Mouse (Mus musculus): Measurements from ENCODE around the gene Dbil5.

The Dbil5 gene

DNA sequence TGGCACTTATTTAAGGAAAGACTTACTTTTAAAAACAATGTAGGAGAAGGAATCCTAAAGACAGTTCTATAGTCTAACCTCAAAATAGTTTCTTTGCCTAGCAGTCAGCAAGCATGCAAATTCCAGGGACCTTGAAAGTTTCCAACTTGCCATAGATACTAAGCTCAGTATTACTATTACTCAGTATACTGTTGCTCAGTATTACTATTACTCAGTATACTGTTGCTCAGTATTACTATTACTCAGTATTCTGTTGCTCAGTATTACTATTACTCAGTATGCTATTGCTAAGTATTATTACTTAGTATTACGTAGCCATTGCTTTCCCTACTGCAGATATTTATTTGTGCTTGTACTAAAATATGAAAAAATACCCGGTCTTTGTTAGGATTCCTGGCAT is 22.3 kb downstream of the Dbil5 start:
- DNase-seq, result no peak

DNA sequence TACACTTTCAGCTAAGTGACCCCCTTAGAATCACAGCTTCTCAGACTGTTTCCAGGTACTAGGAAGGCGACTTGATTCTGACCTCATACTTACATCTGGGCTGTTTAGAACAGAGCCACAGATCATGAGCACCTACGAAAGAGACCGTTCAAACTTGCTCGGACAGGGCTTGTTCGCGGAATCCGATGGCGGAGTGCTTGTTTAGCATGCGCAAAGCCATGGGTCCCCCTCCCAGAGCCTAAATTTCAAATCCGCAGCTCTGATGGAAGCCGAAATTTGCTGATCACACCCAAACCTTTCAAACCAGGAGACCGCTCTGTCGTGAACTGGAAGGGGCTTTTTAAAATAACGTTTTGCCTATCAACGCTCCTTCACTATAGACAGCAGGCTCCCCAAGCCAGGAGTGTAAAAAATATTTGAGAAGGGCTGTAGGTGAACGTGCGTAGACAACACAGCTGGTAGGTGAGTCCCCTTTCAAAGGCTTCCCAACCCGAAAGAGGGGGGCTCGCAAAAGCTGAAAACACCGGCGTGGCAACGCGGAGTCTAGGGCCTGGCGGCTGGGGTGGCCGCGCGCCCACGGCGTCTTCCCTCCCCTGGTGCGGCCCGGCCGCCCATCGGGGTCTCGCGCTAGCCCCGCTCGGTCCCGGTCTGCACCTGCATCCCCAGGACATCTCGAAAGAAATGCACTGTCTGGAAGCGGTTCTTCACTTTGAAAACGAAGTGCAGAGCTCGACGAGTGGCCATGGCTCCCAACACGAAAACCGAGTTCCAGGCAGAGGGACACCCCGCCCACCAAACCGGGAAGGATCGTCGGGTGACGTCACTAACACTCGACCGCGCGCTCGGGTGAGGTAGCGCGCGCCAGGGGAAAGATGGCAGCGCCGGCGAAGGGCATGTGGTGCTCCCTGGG is 25.7 kb downstream of the Dbil5 start, which contains the start of the genes Mrm3 and Glod4:
Gene Mrm3 (plus strand): TSS at position 815 of the 910 bp plus-strand sequence.
Gene Glod4 (minus strand): TSS at position 825 of the 910 bp plus-strand sequence.
- peak; percentile 90 for DNase-seq

DNA sequence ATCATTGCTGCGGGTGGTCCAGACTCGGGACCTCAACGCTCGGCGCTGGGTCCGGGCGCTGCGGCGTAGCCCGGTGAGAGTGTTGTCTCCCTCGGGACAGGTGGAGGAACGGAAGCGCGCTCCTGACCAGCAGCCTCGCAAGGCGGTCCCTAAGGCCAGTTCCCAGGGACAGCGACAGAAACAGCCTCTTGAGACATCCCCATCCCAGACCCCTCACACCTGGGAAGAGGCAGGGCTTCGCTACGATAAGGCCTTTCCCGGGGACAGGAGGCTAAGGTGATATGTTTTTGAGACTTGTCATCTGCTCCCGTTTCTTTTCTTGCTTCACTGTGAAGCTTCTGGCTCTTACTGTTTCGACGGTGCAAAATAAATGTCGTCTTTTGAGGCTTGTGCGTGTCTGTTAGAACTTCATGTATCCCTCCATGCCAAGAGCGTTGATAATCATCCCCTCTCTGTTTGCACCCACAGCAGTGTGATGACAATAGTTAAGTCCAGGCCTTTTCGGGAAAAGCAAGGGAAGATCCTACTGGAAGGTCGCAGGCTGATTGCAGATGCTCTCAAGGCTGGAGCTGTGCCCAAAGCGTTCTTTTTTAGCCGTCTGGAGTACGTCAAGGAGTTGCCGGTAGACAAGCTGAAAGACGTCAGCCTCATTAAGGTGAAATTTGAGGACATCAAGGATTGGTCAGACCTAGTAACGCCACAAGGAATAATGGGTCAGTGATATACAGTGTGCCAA is 26.6 kb downstream of the Dbil5 start:
- no peak for DNase-seq

DNA sequence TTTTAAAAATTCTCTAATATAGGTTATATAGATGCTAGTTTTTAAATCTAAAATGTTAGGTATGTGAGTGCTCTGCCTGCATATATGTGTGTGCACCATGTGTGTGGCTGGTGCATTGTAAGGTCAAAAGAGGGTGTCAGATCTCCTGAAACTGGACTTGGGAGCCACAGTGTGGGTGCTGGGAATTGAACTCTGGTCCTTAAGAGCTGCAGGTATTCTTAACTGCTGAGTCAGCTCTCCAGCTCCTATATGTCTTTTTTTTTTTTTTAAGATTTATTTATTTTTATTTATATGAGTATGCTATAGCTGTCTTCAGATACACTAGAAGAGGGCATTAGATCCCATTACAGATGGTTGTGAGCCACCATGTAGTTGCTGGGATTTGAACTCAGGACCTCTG is 29.0 kb downstream of the Dbil5 start:
- DNase-seq, result no peak

DNA sequence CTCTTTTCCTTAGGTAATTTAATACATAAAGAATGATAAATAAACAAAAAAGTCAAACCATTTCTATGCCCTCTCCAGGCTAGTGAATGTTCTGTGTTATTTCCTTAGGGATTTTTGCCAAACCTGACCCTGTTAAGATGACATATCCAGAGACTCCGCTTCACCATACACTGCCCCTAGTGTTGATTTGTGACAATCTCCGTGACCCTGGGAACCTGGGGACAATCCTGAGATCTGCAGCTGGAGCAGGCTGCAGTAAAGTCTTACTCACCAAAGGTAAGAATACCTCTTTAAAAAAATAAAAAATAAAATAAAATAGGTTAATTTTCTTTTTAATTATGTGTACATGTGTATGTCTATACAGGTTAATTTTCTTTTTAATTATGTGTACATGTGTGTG is 29.8 kb downstream of the Dbil5 start:
- DNase-seq, result no peak

DNA sequence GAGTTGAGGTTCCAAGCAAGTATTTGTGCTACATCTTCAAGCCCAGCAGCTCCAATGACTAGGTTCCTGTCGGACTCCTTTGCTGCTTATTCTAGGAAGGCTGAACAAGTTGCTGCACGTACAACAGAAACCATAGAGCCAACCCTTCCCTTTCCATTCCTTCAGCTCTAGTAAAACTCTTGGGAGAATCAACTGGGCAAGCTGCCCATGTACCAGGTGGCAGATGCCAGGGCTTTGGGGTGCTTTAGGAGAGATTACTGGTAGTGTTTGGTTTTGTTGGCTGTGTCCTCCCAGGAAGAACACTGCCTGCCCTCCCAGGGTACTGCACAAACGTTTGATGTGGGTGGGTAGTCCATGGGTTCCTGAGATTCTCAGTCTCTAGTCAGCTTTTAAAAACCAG is 34.6 kb downstream of the Dbil5 start:
- DNase-seq, result no peak

DNA sequence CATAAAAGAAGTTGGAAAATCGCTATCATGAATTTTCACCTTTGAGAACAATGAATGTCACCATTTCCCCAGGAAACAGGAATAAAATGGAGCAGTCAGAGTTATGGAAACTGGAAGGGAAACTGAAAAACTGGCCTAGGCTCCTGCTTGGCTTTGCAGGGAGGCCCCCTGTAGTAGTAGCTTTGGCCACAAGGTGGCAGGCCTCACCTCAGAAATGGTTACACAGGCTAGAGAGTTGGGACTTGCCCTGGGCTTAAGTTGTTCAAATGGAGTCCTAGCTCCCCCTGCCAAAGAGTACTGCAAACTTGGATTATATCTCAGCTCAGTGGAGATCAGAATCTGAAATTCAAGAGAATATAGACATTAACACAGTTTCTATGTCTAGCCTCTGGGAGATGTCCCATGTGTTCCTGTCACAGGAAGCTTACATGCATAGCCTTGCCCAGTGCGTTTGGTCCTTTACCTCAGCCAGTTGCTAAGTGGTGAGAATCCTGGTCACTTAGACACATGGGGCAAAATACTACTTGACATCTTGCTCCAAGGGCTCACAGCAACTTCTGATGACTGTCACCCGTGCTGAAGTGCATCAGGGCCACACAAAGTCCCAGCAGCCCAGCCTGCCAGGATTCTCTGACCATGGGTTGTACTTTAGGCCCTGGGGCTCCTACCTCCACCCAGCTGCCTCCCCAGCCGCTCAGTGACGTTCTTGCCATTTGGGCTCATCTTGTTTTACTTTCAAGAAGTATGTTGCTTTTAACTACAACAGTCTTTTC is 35.9 kb downstream of the Dbil5 start:
- DNase-seq, result peak; percentile 90

DNA sequence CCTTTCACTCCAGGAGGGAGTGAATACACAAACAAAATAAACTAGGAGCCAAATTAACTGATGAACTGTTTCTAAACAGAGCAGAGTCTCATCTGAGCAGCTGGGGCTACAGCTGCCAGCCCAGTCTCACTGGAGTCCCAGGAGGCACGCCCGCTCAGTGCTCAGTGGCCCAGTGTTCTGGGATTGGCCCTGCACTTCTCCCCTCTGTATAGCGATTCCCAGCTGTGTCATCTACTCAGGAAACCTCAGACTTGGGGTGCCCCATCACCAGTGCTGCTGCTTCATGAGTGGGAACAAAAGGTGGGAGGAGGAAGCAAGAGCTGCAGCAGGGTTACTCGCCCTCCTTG is 36.5 kb downstream of the Dbil5 start:
- no peak for DNase-seq

DNA sequence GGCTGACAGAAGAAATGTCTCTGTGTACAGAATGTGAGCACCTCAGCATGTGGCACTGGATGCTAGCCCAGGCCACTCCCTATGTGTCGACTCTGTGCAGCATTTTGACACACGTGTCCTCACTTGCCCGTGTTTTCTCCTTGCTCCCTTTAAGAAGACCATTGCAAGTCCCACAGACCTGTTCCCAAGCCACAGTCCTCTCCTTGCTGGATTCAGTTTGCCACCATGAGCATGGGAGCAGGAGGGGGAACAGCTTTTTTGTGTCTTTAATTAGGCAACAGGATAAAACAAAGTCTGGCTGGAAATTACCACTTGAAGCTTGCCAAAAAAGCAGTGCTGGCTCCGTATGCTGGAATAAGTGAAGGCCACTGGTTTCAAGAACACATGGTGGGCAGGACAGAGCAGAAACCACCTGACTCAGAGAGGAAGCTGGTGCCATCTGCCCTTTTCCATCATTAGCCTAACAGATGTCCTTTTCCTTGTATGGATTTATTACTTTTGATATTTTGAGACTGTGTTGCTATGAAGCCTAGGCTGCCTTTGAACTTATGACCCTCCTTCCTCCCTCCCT is 38.1 kb downstream of the Dbil5 start:
- DNase-seq, result no peak

DNA sequence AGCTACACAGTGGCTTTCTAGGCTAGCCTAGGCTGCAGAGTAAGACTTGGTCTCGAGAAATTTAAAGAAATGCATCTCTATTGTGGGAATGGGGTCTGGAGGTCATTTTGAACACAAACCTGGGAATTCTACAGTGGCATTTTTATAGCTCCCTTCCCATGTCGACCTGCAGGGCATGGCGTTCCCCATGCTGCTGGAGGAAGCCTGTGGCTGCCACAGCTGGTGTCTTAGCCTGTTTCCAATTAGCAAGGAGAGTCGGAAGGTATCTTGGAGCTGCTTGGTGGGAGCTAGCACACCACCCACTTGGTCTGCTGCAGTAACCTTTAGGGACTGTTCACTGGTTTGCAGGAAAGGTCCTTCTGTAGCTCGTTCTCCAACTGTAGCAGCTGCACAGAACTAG is 38.7 kb downstream of the Dbil5 start:
- no peak for DNase-seq

DNA sequence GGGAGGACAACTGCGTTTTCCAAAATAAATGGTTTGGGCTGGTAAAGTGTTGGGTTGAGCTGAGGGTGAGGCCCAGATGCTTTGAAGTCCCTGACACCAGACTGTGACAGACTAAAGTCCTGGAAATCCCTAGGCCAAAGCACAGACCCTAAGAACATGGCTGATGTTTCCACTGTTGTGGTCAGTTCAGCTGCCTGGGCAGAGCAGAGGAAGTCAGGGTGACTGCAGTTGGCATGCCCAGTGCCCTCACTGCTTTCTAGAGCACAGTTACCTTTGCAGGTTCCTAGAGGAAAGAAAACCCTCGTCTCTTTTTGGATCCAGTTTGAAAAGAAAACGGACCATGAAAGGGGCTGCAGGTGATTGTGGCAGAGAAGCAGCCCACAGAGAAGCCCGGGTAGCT is 40.0 kb downstream of the Dbil5 start:
- DNase-seq, result no peak

DNA sequence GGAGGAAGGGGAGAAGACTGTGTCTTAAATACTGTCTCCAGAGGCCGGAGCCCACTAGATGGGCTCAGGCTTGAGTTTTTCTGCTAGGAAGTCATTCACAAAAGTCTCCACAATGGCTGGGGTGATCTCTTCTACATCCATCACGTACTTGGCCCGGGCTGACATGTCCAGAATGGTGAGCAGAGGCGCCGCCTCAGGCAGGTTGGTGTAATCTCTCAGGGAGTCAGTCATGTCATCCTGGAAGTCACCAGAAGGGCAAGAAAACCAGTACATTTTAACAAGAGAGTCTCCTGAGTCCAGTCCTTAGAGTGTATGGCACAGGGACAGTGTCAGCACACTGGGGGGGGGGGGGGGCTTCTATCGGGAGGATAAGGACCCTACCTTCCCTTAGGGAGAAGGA is 41.1 kb downstream of the Dbil5 start:
- DNase-seq, result no peak

DNA sequence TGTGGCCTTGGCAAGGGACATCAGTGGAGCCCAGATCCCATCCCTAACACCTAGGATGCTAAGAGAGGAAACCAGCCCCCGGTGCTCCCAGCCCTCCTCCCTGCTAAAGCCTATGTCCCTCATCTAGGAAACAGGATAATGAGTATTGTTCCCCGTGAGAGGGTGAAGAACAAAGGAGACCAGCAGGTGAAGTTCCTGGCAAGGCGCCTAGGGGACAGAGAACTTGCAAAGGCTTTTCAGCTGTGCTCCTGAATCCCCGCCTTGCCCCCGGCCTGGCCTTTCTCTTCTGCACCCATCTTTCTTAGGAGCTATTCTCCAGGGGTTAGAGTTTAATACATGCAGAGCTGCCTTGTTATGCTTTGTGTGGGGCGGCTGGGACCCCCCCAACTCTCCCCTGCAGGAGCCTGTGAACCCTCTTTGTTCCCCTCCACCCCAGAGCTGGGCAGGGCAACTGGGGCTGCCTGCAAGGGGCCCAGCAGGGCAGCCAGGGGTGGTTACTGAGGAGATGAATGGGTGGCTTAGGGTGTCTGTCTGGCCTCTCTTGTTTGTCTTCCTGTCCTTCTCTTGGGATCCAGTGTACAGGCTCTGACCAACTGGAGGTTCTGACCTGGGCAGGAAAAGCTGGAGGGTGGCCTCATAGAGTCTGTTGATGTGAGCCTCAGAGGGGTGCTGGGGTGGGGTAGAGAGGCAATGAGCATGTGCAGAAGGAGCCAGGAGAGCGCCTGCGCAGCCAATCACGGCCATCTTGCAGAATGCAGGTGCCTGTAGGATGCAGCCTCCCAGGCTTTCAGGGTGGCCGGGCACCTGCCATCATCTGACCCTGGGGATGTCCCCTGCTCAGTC is 43.0 kb downstream of the Dbil5 start:
- DNase-seq, result no peak

DNA sequence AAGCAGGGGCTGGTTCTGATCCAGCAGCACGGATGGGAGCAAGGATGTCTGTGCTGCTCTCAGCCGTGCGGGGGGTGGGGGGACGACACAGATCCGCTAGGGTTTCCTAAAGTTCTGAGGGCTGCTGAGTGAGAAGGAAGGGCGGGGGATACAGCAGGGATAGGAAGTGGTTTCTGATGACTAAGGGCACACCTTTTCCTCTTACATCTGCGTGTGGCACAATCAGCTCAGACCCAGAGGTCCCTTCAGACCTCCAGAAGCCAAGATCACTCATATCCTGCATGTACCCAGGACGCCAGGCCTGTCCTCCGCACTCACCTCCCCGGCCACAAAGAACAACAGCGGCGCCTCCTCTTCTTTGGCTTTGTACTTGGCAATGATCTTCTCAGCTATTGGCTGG is 43.8 kb downstream of the Dbil5 start:
- peak; percentile 33 for DNase-seq

DNA sequence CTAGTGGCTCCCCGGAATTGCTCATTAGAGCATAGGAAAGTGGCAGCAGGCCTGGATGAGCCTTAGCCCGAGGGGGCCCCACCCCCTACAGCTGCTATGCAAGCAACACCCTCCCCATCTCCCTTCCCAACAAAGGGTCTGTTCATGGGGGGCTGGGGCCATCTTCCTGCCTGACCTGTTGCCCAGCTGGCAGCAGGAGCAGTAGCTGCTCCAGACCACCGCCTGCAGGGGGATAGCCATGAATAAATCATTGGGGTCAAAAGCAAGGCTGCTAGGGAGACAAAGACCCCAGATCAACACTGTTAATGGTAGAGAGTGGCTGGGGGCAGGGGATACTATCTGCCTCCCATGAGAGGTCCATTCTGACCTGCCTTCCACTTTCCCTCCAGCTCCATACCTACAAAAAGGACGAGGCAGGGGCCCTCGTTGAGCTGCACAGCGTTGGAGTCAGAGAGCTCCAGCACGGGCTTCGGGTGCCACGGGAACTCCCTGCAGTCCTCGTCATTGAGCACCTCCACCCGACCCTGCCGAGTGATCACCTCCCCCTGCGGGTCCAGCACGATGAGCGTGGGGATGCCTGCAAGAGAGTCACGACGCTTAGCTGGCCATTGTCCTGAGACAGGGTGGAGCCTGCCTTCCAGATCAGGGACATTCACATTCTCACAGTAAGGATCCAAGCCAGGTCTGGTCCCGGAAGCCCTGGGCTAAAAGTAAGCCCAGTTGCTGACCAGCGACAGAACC is 45.4 kb downstream of the Dbil5 start:
- no peak for DNase-seq

DNA sequence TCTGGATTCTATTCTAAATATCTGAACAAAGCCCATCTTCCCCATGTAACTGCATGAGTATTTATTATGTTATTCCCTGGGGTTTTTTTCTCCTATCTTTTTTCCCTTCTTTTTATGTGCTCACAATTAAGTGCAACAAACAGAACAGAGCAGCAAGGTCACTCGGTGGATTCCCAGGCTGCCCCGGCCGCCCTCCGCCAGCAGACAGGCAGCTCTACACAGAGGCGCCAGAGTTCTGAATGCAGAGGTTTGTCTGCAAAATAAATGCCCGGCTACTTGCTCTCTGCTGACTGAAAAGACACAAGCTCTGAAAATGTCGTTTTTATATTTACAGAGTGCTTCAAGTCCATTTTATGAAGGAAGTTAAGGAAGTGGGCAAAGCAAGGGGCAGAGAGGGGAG is 50.1 kb downstream of the Dbil5 start:
- no peak for DNase-seq

DNA sequence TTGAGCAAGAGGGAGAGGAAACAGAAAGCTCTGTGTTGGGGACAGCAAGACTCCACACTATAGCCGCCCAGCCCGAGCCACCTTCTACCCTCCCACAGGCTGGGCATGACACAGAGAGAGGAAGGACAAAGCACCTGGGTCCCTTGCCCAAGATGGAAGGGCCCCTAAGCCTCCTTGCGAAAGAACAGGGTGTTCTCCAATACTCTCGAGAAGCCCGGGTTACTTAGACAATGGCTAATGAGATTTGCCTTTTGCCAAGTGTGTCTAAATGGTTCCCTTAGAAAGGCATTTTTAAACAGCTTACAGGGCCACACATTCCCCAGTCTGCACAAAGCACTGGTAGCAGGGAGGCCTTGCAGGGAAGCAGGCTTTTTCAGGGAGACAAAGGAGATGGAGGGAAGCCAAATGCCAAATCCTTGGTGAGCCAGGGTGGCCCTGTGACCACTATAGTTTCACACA is 50.6 kb downstream of the Dbil5 start:
- no peak for DNase-seq

All from kidney, adult 9 months (tissue).